Mouse (Mus musculus): ENCODE measurements at regions not wholly inside any gene's neighbourhood (a gene's known extent, or its start where the extent isn't known, plus 50 kb on each side); places are given as distances from the start of the nearest gene placed in this dataset.

DNA sequence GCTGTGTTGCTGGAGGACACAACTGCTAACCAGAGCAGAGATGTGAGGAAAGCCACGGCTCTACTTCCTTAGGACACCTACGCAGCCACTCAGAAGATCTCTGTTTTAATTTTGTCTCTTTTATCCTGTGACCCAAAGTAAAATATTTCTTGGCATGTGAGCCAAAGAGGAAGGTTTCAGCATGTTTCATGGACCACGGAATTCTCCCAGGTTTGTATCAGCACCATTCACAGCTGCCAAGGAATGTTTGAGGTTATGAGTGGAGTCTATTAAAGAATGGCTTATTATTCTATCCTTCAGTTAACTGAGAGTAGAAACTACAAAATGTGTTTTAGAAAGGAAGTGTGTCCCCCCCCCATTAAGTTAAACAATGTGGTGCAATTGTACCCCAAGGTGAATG, 429.8 kb downstream of the Rnf144b start:
- 78% methylated on average over 3 of the region's 3 CpGs for WGBS
- H3K27ac ChIP-seq (ENCODE audit: low read length), result no peak overlapping the region
- H3K27me3 ChIP-seq (ENCODE audit: insufficient read depth, low read length), result no peaks in the 10 kb centered on the region

DNA sequence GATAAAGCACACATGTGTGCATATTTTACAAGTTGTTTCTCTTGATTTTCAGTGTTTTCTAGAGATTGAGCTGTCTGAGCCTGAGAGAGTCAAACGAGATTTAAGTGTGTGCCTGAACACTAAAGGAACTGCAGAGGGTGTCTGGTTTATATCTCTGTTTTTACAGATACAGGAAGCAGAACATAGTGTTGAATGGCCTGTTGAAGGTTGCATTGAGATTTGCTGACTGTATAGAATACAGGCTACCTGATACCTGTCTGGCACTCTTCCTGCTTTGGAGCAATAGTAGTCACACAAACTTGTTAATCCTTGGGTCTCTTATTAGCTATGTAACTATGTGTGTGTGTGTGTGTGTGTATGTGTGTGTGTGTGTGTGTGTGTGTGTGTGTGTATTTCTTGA, 431.7 kb downstream of the Rnf144b start:
- no peak for ATAC-seq (ENCODE audit: low FRiP score, low TSS enrichment)
- Histone ChIP-seq H3K9me3 (ENCODE audit: low read length) (no peaks in the 10 kb centered on the region), H3K4me3 (ENCODE audit: low read length) (no peak overlapping the region), H3K9ac (replicated peaks; ENCODE audit: low read length) (no peak overlapping the region), H3K36me3 (ENCODE audit: insufficient read depth, low read length) (no peaks in the 10 kb centered on the region), H3K4me1 (ENCODE audit: insufficient read depth, low read length) (no peaks in the 10 kb centered on the region), H3K4me2 (replicated peaks; ENCODE audit: low read depth, low read length) (no peak overlapping the region), H3K27me3 (ENCODE audit: insufficient read depth, low read length) (no peaks in the 10 kb centered on the region), H3K27ac (ENCODE audit: low read length) (no peak overlapping the region)
- WGBS, result 33% methylated on average over 1 of the region's 1 CpGs

More for the DNA sequence above, 429.8 kb downstream of the Rnf144b start:
- Histone ChIP-seq H3K4me2 (replicated peaks; ENCODE audit: low read depth, low read length) (no peak overlapping the region), H3K36me3 (ENCODE audit: insufficient read depth, low read length) (no peaks in the 10 kb centered on the region), H3K4me3 (ENCODE audit: low read length) (no peak overlapping the region), H3K9me3 (ENCODE audit: low read length) (no peaks in the 10 kb centered on the region), H3K9ac (replicated peaks; ENCODE audit: low read length) (no peak overlapping the region), H3K4me1 (ENCODE audit: insufficient read depth, low read length) (no peaks in the 10 kb centered on the region)
- ATAC-seq (ENCODE audit: low FRiP score, low TSS enrichment), result no peak

DNA sequence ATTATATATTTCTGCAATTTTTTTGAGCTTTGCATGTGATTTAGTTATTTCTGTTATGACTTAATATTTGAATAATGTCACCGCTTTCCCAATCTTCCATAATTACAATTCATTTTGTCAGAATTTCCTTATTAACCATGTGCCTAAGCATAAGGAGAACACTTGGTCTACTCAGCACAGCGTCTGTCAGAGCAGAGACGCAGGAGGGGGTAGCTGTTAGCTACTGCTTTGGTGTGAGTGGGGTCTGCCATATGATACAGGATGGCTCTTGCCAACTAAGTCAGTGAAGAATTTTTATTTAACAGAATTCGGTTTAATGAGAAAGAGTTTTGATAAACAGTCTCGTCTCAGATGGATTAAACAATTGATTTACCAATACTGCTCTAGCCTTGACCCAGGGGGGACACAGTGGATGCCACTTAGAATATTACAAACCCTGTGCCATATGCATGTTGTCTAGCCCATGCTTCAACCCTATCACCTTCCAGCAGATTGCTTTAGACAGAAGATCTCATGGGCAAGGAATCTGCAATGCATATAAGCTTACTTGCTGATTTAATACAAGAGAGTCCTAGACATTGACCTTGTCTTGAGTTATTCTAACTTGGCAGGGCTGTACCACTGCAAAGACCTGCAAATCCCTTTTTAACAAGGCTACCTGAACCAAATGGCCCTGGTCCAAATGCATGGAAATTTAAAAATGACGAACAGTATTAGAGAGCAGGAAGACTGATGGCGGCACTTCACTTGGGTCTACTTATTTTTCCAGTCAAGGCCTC, 434.9 kb downstream of the Rnf144b start:
- no peak overlapping the region for H3K9ac ChIP-seq (replicated peaks; ENCODE audit: low read length)
- H3K9me3 ChIP-seq (ENCODE audit: low read length), result no peaks in the 10 kb centered on the region
- no peak overlapping the region for H3K4me3 ChIP-seq (ENCODE audit: low read length)
- ATAC-seq (ENCODE audit: low FRiP score, low TSS enrichment), result no peak
- H3K27me3 ChIP-seq (ENCODE audit: insufficient read depth, low read length), result no peaks in the 10 kb centered on the region
- 89% methylated on average over 7 of the region's 7 CpGs for WGBS
- no peaks in the 10 kb centered on the region for H3K4me1 ChIP-seq (ENCODE audit: insufficient read depth, low read length)
- no peak overlapping the region for H3K4me2 ChIP-seq (replicated peaks; ENCODE audit: low read depth, low read length)
- no peak overlapping the region for H3K27ac ChIP-seq (ENCODE audit: low read length)
- no peaks in the 10 kb centered on the region for H3K36me3 ChIP-seq (ENCODE audit: insufficient read depth, low read length)

DNA sequence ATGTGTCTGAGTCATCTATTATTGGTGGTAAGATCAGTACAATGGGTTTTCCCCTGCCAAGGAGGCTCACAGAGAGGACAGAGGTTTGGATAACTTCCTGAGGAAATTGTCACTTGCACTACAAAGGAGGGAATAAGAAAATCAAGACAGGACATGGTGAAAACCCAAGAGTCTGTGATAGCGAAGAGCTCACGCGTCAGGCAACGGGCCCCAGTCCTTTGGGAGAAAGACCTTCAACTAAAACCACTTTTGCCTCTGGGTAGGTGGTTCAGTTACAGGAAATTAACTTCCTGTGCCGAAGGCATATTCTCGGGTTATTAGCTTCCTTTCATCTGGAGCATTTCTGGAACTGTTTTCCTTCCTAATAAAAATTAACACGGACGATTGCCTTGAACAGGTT, 440.4 kb downstream of the Rnf144b start:
- Histone ChIP-seq H3K9ac (replicated peaks; ENCODE audit: low read length) (no peak overlapping the region), H3K4me3 (ENCODE audit: low read length) (no peak overlapping the region), H3K27me3 (ENCODE audit: insufficient read depth, low read length) (no peaks in the 10 kb centered on the region), H3K4me1 (ENCODE audit: insufficient read depth, low read length) (peaks cover 7% of the 10 kb centered on the region; the same call in 1 of the 2 replicates), H3K27ac (ENCODE audit: low read length) (no peak overlapping the region), H3K4me2 (replicated peaks; ENCODE audit: low read depth, low read length) (no peak overlapping the region), H3K9me3 (ENCODE audit: low read length) (no peaks in the 10 kb centered on the region), H3K36me3 (ENCODE audit: insufficient read depth, low read length) (no peaks in the 10 kb centered on the region)
- ATAC-seq (ENCODE audit: low FRiP score, low TSS enrichment), result no peak
- WGBS, result 43% methylated on average over 8 of the region's 8 CpGs

DNA sequence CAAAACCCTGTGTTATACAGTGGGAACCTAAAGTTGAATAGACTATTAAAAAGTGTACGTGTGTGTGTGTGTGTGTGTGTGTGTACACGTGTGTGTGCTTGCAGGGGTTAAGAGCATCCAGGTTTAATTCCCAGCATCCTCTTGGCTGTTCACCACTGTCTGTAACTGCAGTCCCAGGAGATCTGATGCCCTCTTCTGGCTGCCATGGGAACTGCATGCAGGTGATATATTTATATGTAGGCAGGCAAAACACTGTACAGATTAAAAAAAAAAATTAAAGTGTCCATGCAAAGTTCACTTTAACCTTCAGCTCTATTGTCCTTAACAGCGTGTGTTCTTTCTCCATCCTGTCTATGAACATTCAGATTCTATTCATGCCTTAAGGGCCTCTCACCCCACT, 454.1 kb downstream of the Rnf144b start:
- no peak for ATAC-seq (ENCODE audit: low FRiP score, low TSS enrichment)
- 73% methylated on average over 3 of the region's 3 CpGs for WGBS
- Histone ChIP-seq H3K27ac (ENCODE audit: low read length) (no peak overlapping the region), H3K4me1 (ENCODE audit: insufficient read depth, low read length) (no peaks in the 10 kb centered on the region), H3K9me3 (ENCODE audit: low read length) (no peaks in the 10 kb centered on the region), H3K4me2 (replicated peaks; ENCODE audit: low read depth, low read length) (no peak overlapping the region), H3K4me3 (ENCODE audit: low read length) (no peak overlapping the region), H3K36me3 (ENCODE audit: insufficient read depth, low read length) (no peaks in the 10 kb centered on the region), H3K27me3 (ENCODE audit: insufficient read depth, low read length) (no peaks in the 10 kb centered on the region), H3K9ac (replicated peaks; ENCODE audit: low read length) (no peak overlapping the region)

DNA sequence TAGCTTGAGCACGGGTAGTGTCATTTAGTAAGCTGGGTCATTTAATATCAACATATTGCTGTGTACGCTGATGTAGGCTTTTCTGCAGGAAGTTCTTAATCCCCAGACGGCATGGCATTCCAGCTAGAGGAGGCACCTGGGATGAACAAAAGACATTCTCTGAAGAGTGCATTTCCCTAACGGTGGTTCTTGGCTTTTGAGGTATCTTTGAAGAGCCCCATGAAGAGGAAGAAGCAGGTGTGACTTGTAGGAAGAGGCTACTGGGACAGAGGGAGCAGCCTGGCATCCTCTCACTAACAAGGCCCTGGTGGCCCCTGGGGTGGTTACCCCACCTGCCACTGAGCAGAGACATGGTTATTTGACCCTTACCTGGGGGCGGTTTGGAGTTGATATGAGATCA, 457.7 kb downstream of the Rnf144b start:
- Histone ChIP-seq H3K4me2 (replicated peaks; ENCODE audit: low read depth, low read length) (no peak overlapping the region), H3K4me3 (ENCODE audit: low read length) (no peak overlapping the region), H3K27me3 (ENCODE audit: insufficient read depth, low read length) (no peaks in the 10 kb centered on the region), H3K4me1 (ENCODE audit: insufficient read depth, low read length) (no peaks in the 10 kb centered on the region), H3K27ac (ENCODE audit: low read length) (no peak overlapping the region), H3K9me3 (ENCODE audit: low read length) (no peaks in the 10 kb centered on the region), H3K9ac (replicated peaks; ENCODE audit: low read length) (no peak overlapping the region), H3K36me3 (ENCODE audit: insufficient read depth, low read length) (no peaks in the 10 kb centered on the region)
- ATAC-seq (ENCODE audit: low FRiP score, low TSS enrichment), result no peak
- 89% methylated on average over 5 of the region's 5 CpGs for WGBS

DNA sequence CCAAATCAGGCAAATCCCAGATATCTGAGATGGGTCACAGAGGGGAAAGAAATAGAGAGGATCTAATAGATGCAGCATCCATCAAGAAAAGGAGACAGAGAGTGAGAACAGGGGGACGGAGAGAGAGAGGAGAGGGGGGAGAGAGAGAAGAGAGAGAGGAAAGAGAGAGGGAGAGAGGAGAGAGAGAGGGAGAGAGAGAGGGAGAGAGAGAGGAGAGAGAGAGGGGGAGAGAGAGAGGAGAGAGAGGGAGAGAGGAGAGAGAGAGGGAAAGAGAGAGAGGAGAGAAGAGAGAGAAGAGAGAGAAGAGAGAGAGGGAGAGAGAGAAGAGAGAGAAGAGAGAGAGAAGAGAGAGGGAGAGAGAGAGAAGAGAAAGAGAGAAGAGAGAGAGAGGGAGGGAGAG, 462.7 kb downstream of the Rnf144b start:
- 43% methylated on average over 1 of the region's 1 CpGs for WGBS
- no peak overlapping the region for H3K4me3 ChIP-seq (ENCODE audit: low read length)
- H3K27ac ChIP-seq (ENCODE audit: low read length), result no peak overlapping the region
- no peaks in the 10 kb centered on the region for H3K9me3 ChIP-seq (ENCODE audit: low read length)
- H3K36me3 ChIP-seq (ENCODE audit: insufficient read depth, low read length), result no peaks in the 10 kb centered on the region
- no peaks in the 10 kb centered on the region for H3K27me3 ChIP-seq (ENCODE audit: insufficient read depth, low read length)
- H3K4me1 ChIP-seq (ENCODE audit: insufficient read depth, low read length), result no peaks in the 10 kb centered on the region
- no peak for ATAC-seq (ENCODE audit: low FRiP score, low TSS enrichment)
- H3K4me2 ChIP-seq (replicated peaks; ENCODE audit: low read depth, low read length), result no peak overlapping the region
- no peak overlapping the region for H3K9ac ChIP-seq (replicated peaks; ENCODE audit: low read length)

DNA sequence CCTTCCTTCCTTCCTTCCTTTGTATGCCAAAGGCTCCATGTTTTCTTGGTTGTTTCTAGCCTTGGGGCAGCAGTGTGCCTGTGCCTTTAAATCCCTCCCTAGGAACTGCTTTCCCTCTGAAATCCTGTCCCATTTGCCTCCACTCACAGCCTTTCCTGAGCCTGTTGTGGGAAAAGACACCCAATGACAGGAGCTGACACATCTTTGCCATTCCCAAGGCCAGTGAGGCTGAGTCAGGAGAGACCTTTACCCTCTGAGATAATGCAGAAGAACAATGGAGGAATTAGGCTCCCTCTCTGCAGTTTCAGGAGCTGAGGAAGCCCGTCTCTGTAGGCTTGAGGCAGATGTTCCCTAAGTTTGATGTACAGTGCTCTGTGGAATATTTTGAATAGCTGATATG, 480.2 kb downstream of the Rnf144b start:
- H3K27me3 ChIP-seq (ENCODE audit: insufficient read depth, low read length), result no peaks in the 10 kb centered on the region
- no peaks in the 10 kb centered on the region for H3K9me3 ChIP-seq (ENCODE audit: low read length)
- H3K4me1 ChIP-seq (ENCODE audit: insufficient read depth, low read length), result 0 out of 2 replicates have a peak, but pooled peaks cover 3% of the 10 kb centered on the region
- no peak overlapping the region for H3K9ac ChIP-seq (replicated peaks; ENCODE audit: low read length)
- H3K4me3 ChIP-seq (ENCODE audit: low read length), result no peak overlapping the region
- H3K36me3 ChIP-seq (ENCODE audit: insufficient read depth, low read length), result no peaks in the 10 kb centered on the region
- ATAC-seq (ENCODE audit: low FRiP score, low TSS enrichment), result no peak
- no peak overlapping the region for H3K4me2 ChIP-seq (replicated peaks; ENCODE audit: low read depth, low read length)
- no peak overlapping the region for H3K27ac ChIP-seq (ENCODE audit: low read length)
- WGBS, result 71% methylated on average over 1 of the region's 1 CpGs

DNA sequence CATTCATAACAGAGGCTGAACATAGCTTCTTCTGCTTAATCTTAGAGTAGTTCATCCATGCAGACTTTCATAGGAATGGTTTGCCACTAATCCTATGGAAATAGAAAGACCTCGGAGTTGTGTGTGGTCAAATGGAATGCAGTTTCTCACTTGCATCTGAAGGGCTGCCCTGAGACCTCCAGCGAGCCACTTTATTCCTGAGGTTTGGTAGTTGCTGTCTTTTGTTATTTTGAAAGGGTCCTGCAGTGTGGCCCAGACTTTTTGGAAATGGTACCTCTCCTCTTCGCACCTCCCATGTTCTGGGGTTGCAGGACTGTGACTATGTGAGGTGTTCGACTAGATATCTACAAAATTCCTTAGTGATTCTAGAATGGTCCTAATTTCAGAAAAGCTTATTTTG, 489.0 kb downstream of the Rnf144b start:
- Histone ChIP-seq H3K9ac (replicated peaks; ENCODE audit: low read length) (no peak overlapping the region), H3K4me2 (replicated peaks; ENCODE audit: low read depth, low read length) (no peak overlapping the region), H3K4me1 (ENCODE audit: insufficient read depth, low read length) (0 out of 2 replicates have a peak, but pooled peaks cover 3% of the 10 kb centered on the region), H3K27me3 (ENCODE audit: insufficient read depth, low read length) (no peaks in the 10 kb centered on the region), H3K4me3 (ENCODE audit: low read length) (no peak overlapping the region), H3K27ac (ENCODE audit: low read length) (no peak overlapping the region), H3K36me3 (ENCODE audit: insufficient read depth, low read length) (no peaks in the 10 kb centered on the region), H3K9me3 (ENCODE audit: low read length) (no peaks in the 10 kb centered on the region)
- no peak for ATAC-seq (ENCODE audit: low FRiP score, low TSS enrichment)
- WGBS, result 89% methylated on average over 4 of the region's 4 CpGs

DNA sequence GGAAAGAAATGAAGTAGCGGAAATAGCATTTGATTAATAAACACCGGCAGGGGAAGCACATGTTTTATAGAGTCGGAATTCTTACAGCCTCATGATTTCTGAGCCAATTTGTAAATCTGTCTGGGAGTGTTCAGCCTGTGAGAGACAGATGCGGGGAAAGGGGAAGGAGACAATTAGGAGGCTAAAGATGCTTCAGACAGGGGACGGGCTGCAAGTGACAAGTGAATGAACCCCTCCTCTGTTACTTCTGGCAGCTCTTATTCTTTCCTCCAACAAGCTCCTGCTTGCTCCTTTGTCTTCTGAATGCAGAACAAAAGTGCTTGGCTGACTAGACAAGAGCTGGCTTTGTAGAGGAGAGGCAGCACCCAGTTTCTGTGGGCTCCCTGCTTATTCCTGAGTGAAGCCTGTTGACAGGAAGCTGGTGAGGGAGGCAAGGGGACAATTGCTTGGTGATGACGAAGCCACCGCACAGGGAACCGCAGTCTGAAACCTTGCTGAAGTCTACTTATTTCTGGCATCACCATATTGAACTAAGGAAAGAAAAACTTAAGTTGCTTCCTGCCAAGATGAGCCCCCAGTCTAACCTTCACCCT, 514.2 kb downstream of the Rnf144b start:
- no peaks in the 10 kb centered on the region for H3K36me3 ChIP-seq (ENCODE audit: insufficient read depth, low read length)
- no peak overlapping the region for H3K4me2 ChIP-seq (replicated peaks; ENCODE audit: low read depth, low read length)
- no peak overlapping the region for H3K4me3 ChIP-seq (ENCODE audit: low read length)
- H3K27ac ChIP-seq (ENCODE audit: low read length), result no peak overlapping the region
- no peaks in the 10 kb centered on the region for H3K4me1 ChIP-seq (ENCODE audit: insufficient read depth, low read length)
- H3K9me3 ChIP-seq (ENCODE audit: low read length), result no peaks in the 10 kb centered on the region
- 59% methylated on average over 8 of the region's 8 CpGs for WGBS
- ATAC-seq (ENCODE audit: low FRiP score, low TSS enrichment), result no peak
- H3K27me3 ChIP-seq (ENCODE audit: insufficient read depth, low read length), result no peaks in the 10 kb centered on the region
- no peak overlapping the region for H3K9ac ChIP-seq (replicated peaks; ENCODE audit: low read length)
